Comparison of ENCODE assay signal across 8 mouse cellular contexts in genomic region chr6:8778296-8778649, GRCm38 (mm10). TPM values are rescaled to one million over a fixed set of nuclear protein-coding genes. Genes with fewer than 3 reads are reported as not detected.
DNase-seq lines count a peak whose midpoint lies in the region; ATAC-seq lines count a peak whose summit lies in the region.

Gene Ica1, minus strand, starts transcription at chr6:8778488.

- H3K79me2 ChIP-seq in macrophage (ENCODE audit: inconsistent target), result no peaks in the 10 kb centered on the region

- H3K27ac ChIP-seq in forebrain, embryonic 13.5 days, result peak within 1 kb of the TSS; percentile 68; the same call in 1 of the 2 replicates
- no peak within 1 kb of the TSS for H3K27ac ChIP-seq in macrophage

- peaks cover 3% of the 10 kb centered on the region; the same call in 1 of the 2 replicates for H3K4me1 ChIP-seq in forebrain, embryonic 13.5 days

- no peaks in the 10 kb centered on the region for H3K9me3 ChIP-seq in forebrain, embryonic 13.5 days (replicated peaks)

- H3K9ac ChIP-seq in forebrain, embryonic 13.5 days, result peak within 1 kb of the TSS; percentile 77

- under 1% methylated on average over 15 of the region's 16 CpGs for WGBS in forebrain, embryonic 13.5 days
- 6% methylated on average over 15 of the region's 16 CpGs for WGBS in macrophage (ENCODE audit: missing documents)

- H3K4me3 ChIP-seq in forebrain, embryonic 13.5 days, result peak within 1 kb of the TSS; percentile 76
- H3K4me3 ChIP-seq in macrophage (ENCODE audit: inconsistent target), result peak within 1 kb of the TSS; percentile 47

- H3K4me2 ChIP-seq in forebrain, embryonic 13.5 days, result peak within 1 kb of the TSS; percentile 92

- peak; percentile 29 for DNase-seq in left cerebral cortex, adult 11 months (ENCODE audit: low spot score)
- DNase-seq in left cerebral cortex, adult 9 months (ENCODE audit: low spot score in 2 of 2), result no peak
- no peak for DNase-seq in adrenal gland, postnatal 4 days (ENCODE audit: low spot score in 2 of 2)
- DNase-seq in layer of hippocampus, postnatal 14 days (ENCODE audit: low spot score in 2 of 2), result peak in 1 of 2 experiments; percentile 26
- DNase-seq in frontal cortex, postnatal 36 days (ENCODE audit: low spot score in 2 of 2), result no peak

- no peak for ATAC-seq in forebrain, embryonic 13.5 days
- no peak for ATAC-seq in activated CD4-positive, CD25-positive, alpha-beta regulatory T cell, adult 4 months

- H3K36me3 ChIP-seq in forebrain, embryonic 13.5 days (ENCODE audit: poor library complexity, severe bottlenecking), result no peaks in the 10 kb centered on the region
- H3K36me3 ChIP-seq in macrophage (ENCODE audit: inconsistent target), result no peaks in the 10 kb centered on the region

- peaks cover 15% of the 10 kb centered on the region; the same call in 1 of the 2 replicates for H3K27me3 ChIP-seq in forebrain, embryonic 13.5 days

RNA-seq across cellular contexts. Expression of gene Ica1, which starts in this region (rescaled TPM):
- 10 to 100 TPM; 28.6 to 34.4 TPM for total RNA-seq in adrenal gland, postnatal 4 days (2021)
- 22.6 and 23.3 TPM in 2 replicates for polyA plus RNA-seq in forebrain, embryonic 13.5 days (2015; fragmentation: Nextera tagmentation; extraction: Ambion mirVana)
- total RNA-seq in layer of hippocampus, postnatal 14 days (2021), result 10 to 100 TPM; 52.1 to 57.8 TPM
- total RNA-seq in macrophage (2018; cell fraction: chromatin; rRNA removed), result 10 to 100 TPM in 8 of 26 experiments, 1 to 10 TPM in 18; 1.7 to 15.7 (median 6.8) TPM
- total RNA-seq in macrophage (2018; cell fraction: cytosol; rRNA removed), result 1 to 10 TPM; 1.2 to 3.9 (median 2.3) TPM
- 10 to 100 TPM in 4 of 26 experiments, 1 to 10 TPM in 22; 1.6 to 12.2 (median 4.5) TPM for total RNA-seq in macrophage (2018; cell fraction: nucleus; rRNA removed)
- 2.8 to 4.8 TPM (median 3.0 TPM) in 3 replicates for polyA plus RNA-seq in macrophage (2018)
- 1 to 10 TPM; 4.0 to 4.3 TPM for polyA plus RNA-seq in activated CD4-positive, CD25-positive, alpha-beta regulatory T cell, adult 4 months (2017; shearing (Covaris generic))
